Mouse (Mus musculus) mouse embryonic stem cell (cell line): ENCODE data around the gene Mesd.

Experiments
- in situ Hi-C, 2 experiments: fragments of 300-500 bp; cut with MboI; formaldehyde crosslinking; loops; 1 replicate in 1 of 2; 3 replicates in 1 of 2; pipeline ENCODE4 v1.14.3; 2019 to 2020; ENCODE audit warnings: low sequenced_read_pairs in 2 of 2, low pct_unique_long_range_greater_than_20kb in 1 of 2, mixed read lengths in 1 of 2; ENCODE audit not compliant: unreplicated experiment in 1 of 2

The Mesd gene

GRCm38 (mm10) chr7:83869839-83870543, 14.3 kb upstream of the Mesd start:
- in situ Hi-C loops, result no loop called here

GRCm38 (mm10) chr7:83877088-83877487, 7.2 kb upstream of the Mesd start:
- in situ Hi-C loops, result loop anchor here in 1 of 2 experiments (5.0 kb wide), 1 partner anchor 70 kb away; no protein-coding TSS in a partner anchor

- in situ Hi-C loops, result loop anchor here in 1 of 2 experiments (5.0 kb wide), 1 partner anchor 72 kb away; no protein-coding TSS in a partner anchor
Measured at GRCm38 (mm10) chr7:83878676-83879448, 5.4 kb upstream of the Mesd start.

- in situ Hi-C loops, result no loop called here
Measured at GRCm38 (mm10) chr7:83882150-83882632, 2.1 kb upstream of the Mesd start.

GRCm38 (mm10) chr7:83882633-83883275, 1.5 kb upstream of the Mesd start:
- in situ Hi-C loops, result no loop called here

GRCm38 (mm10) chr7:83883276-83884020, 818 bp upstream of the Mesd start:
- in situ Hi-C loops, result no loop called here

- in situ Hi-C loops, result loop anchor here in 1 of 2 experiments (5.0 kb wide), 1 partner anchor 113 kb away; no protein-coding TSS in a partner anchor
Measured at GRCm38 (mm10) chr7:83884921-83885532, 761 bp downstream of the Mesd start.

GRCm38 (mm10) chr7:83885835-83886234, 1.6 kb downstream of the Mesd start:
- in situ Hi-C loops, result loop anchor here in 1 of 2 experiments (5.0 kb wide), 1 partner anchor 114 kb away; no protein-coding TSS in a partner anchor

- in situ Hi-C loops, result loop anchor here in 1 of 2 experiments (5.0 kb wide), 1 partner anchor 114 kb away; no protein-coding TSS in a partner anchor
Measured at GRCm38 (mm10) chr7:83886366-83887129, 2.3 kb downstream of the Mesd start.

- in situ Hi-C loops, result loop anchor here in 1 of 2 experiments (5.0 kb wide), 1 partner anchor 117 kb away; no protein-coding TSS in a partner anchor
Measured at GRCm38 (mm10) chr7:83889383-83889782, 5.1 kb downstream of the Mesd start.

GRCm38 (mm10) chr7:83889946-83890345, 5.7 kb downstream of the Mesd start:
- in situ Hi-C loops, result loop anchor here in 1 of 2 experiments (5.0 kb wide), 1 partner anchor 118 kb away; no protein-coding TSS in a partner anchor

GRCm38 (mm10) chr7:83891433-83892332, 7.4 kb downstream of the Mesd start:
- in situ Hi-C loops, result no loop called here

- in situ Hi-C loops, result no loop called here
Measured at GRCm38 (mm10) chr7:83892333-83892669, 8.0 kb downstream of the Mesd start.

GRCm38 (mm10) chr7:83894348-83894747, 10.1 kb downstream of the Mesd start:
- in situ Hi-C loops, result no loop called here

GRCm38 (mm10) chr7:83896077-83896740, 11.9 kb downstream of the Mesd start:
- in situ Hi-C loops, result no loop called here

GRCm38 (mm10) chr7:83898267-83898666, 14.0 kb downstream of the Mesd start:
- in situ Hi-C loops, result no loop called here
